Mouse (Mus musculus) hindbrain, embryonic 10.5 days (tissue): ENCODE data around the gene Wnk2. TPM values are rescaled to one million over a fixed set of nuclear protein-coding genes. Genes with fewer than 3 reads are reported as not detected.

Experiments used
- DNase-seq: peaks from one replicate; pipeline ENCODE4 v3.0.0-alpha.2; 2017; ENCODE audit warnings: low spot score
- H3K27ac ChIP-seq: fragments of 300-500 bp; sonication (generic); 2 replicates; pipeline ENCODE4 v1.5.1; 2016; ENCODE audit warnings: mild to moderate bottlenecking, moderate library complexity
- H3K27me3 ChIP-seq: fragments of 300-500 bp; sonication (generic); 2 replicates; pipeline ENCODE4 v1.6.1; 2016; ENCODE audit warnings: mild to moderate bottlenecking; ENCODE audit not compliant: poor library complexity, insufficient read depth, severe bottlenecking
- H3K36me3 ChIP-seq: fragments of 300-500 bp; sonication (generic); 2 replicates; pipeline ENCODE4 v1.6.1; 2016; ENCODE audit warnings: mild to moderate bottlenecking, moderate library complexity
- H3K4me1 ChIP-seq: fragments of 300-500 bp; sonication (generic); replicated peaks from 2 replicates; pipeline ENCODE4 v1.6.1; 2016; ENCODE audit warnings: mild to moderate bottlenecking
- H3K4me3 ChIP-seq: fragments of 300-500 bp; sonication (generic); 2 replicates; pipeline ENCODE4 v1.5.1; 2016; ENCODE audit warnings: mild to moderate bottlenecking, moderate library complexity
- H3K9me3 ChIP-seq: fragments of 300-500 bp; sonication (generic); 2 replicates; pipeline ENCODE4 v1.6.1; 2016; ENCODE audit warnings: mild to moderate bottlenecking, moderate library complexity
- whole genome bisulfite sequencing: fragments of 180-500 bp; shearing (Covaris S2); methylation state at CpG from one replicate; pipeline ENCODE4 v1.1.7; 2016; 5-methylcytosine and 5-hydroxymethylcytosine counted together
- polyA plus RNA-seq: library from polyadenylated mRNA; unstranded; fragments of >200 nt; fragmentation: Nextera tagmentation; extraction: Ambion mirVana; gene quantifications from 2 replicates; pipeline ENCODE4 v1.2.1, GENCODE M21; 2016

Wnk2 gene
- polyA plus RNA-seq, 1 experiment from 2014 or later, result 8.5 TPM

DNA sequence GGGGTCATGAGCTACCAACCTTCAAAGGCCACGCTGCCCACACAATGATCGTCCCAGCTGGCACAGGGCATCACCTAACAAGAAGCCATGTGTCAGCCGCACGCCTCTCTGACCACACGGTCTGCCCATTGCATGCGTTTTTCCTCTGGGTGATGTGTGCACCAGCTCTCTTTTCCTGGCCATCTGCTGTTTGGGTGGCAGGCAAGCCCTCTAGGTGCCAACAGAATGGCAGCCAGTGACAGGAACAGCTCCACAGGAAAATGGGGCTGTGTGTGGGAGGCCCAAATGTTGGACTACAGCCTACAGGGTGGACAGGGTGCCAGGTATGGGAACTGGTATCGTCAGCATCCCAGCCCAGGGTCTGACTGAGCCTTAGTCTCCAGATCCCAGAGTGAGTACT is 24.5 kb upstream of the Wnk2 start:
- 92% methylated on average over 7 of the region's 7 CpGs for WGBS
- peaks cover 16% of the 10 kb centered on the region for H3K27me3 ChIP-seq
- H3K36me3 ChIP-seq, result no peaks in the 10 kb centered on the region

DNA sequence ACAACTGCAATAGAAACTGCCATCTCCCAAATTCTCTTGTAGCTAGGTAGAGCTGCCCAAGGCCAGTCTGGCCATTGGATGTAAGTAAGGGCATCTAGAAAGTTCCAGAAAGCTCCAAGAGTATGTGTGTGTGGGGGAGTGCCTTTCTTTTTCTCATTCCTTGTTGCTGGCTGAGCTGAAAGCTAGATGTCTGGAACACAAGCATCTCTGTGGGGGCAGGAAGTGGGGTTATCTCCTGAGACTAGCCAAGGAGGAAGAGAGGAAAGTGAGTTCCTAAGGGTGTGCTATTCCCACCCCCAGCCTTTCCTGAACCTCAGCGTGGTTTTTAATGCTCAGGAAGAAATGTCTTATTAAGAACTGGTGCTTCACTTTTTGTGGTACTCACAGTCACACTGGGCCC is 23.9 kb upstream of the Wnk2 start:
- no peak for DNase-seq
- Histone ChIP-seq H3K27me3 (peaks cover 16% of the 10 kb centered on the region), H3K4me1 (peaks cover 13% of the 10 kb centered on the region), H3K36me3 (no peaks in the 10 kb centered on the region), H3K9me3 (no peaks in the 10 kb centered on the region), H3K4me3 (no peak overlapping the region), H3K27ac (no peak overlapping the region)
- 75% methylated on average over 1 of the region's 1 CpGs for WGBS

More for the DNA sequence above, 24.5 kb upstream of the Wnk2 start:
- peaks cover 13% of the 10 kb centered on the region for H3K4me1 ChIP-seq
- no peaks in the 10 kb centered on the region for H3K9me3 ChIP-seq
- no peak for DNase-seq
- H3K27ac ChIP-seq, result no peak overlapping the region
- H3K4me3 ChIP-seq, result no peak overlapping the region

DNA sequence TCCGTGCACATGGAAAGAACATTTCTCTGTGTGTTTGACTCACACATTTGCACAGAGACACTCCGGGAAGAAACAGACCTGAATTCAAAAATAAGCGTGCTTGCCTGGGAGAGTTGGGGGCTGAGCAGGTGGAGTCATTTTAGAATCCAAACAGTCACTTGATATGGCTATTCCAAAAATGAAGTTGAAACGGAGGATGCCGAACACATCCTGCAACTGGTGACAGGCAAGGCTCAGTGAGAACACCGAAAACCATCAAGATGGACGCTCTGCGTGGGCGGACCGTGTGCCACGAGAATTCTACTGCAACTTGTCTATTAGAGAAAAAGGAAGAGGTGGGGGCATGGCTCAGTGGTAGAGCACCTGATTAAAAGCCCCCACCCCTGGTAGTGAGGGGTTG is 22.8 kb upstream of the Wnk2 start:
- H3K27me3 ChIP-seq, result peaks cover 16% of the 10 kb centered on the region
- H3K9me3 ChIP-seq, result no peaks in the 10 kb centered on the region
- 90% methylated on average over 11 of the region's 11 CpGs for whole genome bisulfite sequencing
- DNase-seq, result no peak
- H3K27ac ChIP-seq, result no peak overlapping the region
- H3K4me3 ChIP-seq, result no peak overlapping the region
- no peaks in the 10 kb centered on the region for H3K36me3 ChIP-seq
- H3K4me1 ChIP-seq, result peaks cover 13% of the 10 kb centered on the region

DNA sequence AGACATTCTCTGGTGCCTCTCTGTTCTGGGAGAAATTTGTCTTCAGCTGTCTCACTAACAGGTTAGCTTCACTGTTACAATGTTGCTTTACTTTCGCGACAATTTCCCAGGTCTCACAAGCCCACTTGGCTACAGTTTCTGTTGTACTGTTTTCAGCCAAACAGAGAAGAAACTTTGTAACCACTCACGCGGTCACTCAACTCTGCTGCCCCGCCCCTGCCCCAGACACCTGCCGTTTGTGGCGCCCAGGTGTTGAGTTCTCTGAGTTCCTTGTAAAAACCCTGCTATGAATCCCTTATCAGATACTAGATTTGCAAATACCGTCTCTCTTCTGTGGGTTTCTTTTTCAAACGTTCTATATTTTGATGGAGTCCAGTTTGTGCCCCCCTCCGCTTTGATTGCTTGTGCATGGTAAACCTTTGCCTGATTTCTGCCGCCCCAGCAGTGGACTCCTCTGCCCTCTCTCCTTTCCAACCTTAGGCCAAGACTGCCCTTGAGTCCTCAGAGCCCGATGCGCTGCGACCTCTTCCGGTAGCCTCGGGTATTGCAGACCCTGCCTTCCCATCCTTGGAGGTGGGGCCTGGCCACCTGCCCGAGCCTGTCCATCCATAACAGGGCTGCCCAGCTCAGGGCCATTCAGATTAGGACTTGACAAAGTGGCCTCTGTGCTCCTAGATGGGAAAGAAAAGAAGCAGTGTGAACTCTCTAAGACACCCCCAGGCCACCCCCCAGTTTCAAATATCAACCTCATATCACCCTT is 21.8 kb upstream of the Wnk2 start:
- H3K27ac ChIP-seq, result no peak overlapping the region
- WGBS, result 17% methylated on average over 17 of the region's 17 CpGs
- DNase-seq, result peak; percentile 85
- peaks cover 13% of the 10 kb centered on the region for H3K4me1 ChIP-seq
- H3K9me3 ChIP-seq, result no peaks in the 10 kb centered on the region
- H3K4me3 ChIP-seq, result no peak overlapping the region
- H3K27me3 ChIP-seq, result peaks cover 16% of the 10 kb centered on the region
- no peaks in the 10 kb centered on the region for H3K36me3 ChIP-seq

DNA sequence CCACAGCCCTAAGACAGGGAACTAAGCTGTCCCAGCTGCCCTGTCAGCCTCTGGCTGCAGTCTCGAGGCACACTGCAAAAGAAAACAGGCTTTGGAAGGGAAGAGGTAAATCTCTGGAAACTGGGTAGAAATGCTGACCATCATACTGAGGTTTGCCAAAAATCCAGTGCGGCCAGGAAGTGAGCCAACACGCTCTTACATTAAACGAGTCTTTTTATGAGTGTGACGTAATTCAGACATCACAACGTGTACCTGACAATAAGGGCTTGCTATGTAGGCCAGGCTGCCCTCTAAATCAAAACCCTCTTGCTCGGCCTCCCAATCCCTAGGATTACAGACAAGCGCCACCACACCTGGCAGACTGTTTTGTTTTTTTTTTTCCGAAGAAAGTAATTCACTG is 19.3 kb upstream of the Wnk2 start:
- no peak overlapping the region for H3K4me3 ChIP-seq
- 81% methylated on average over 9 of the region's 9 CpGs for WGBS
- DNase-seq, result no peak

DNA sequence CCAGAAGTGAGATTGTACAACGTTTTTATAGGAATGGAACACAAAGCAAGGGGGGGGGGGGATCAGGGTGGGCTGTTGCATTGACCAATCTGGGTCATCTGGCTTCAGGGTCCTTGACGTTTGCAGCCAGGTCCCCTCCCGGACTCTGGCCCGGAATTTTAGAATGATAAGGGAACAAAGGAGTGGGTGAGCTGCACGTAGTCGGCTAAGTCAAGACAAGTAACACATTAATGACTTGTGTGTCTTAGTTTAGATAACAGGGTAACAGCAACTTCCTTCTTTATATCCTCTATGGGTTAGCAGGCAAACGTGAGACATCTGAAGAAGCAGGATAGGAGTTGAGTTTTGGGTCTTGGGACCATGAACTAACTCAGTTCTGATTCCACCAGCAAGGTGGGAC is 15.8 kb upstream of the Wnk2 start:
- no peak for DNase-seq
- no peaks in the 10 kb centered on the region for H3K9me3 ChIP-seq
- no peak overlapping the region for H3K27ac ChIP-seq
- no peak overlapping the region for H3K4me3 ChIP-seq
- no peaks in the 10 kb centered on the region for H3K4me1 ChIP-seq
- 81% methylated on average over 7 of the region's 7 CpGs for WGBS
- no peaks in the 10 kb centered on the region for H3K36me3 ChIP-seq
- H3K27me3 ChIP-seq, result no peaks in the 10 kb centered on the region

More for the DNA sequence above, 19.3 kb upstream of the Wnk2 start:
- Histone ChIP-seq H3K4me1 (peaks cover 1% of the 10 kb centered on the region; the same call in 1 of the 2 replicates), H3K27me3 (peaks cover 9% of the 10 kb centered on the region; the same call in 1 of the 2 replicates), H3K9me3 (no peaks in the 10 kb centered on the region), H3K36me3 (no peaks in the 10 kb centered on the region), H3K27ac (no peak overlapping the region)

DNA sequence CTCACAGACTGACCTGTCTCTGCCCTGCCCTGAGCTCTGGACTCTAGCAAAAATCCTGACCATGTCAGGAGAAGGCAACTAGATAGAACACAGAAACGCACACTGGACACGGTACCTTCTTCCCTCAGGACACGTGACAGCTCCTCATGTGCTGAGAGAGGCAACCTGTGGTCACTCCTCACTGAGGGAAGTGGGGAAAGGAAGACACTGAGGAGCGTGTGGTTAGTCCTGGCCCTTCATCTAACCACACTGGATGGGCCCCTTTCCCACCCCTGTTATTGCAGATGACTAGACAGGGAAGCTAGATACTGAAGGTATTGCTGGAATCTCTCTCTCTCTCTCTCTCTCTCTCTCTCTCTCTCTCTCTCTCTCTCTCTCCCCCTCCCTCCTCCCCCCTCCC is 14.9 kb upstream of the Wnk2 start:
- H3K9me3 ChIP-seq, result no peaks in the 10 kb centered on the region
- 87% methylated on average over 4 of the region's 4 CpGs for WGBS
- no peak overlapping the region for H3K27ac ChIP-seq
- H3K4me1 ChIP-seq, result no peaks in the 10 kb centered on the region
- H3K4me3 ChIP-seq, result no peak overlapping the region
- no peaks in the 10 kb centered on the region for H3K36me3 ChIP-seq
- DNase-seq, result no peak
- H3K27me3 ChIP-seq, result no peaks in the 10 kb centered on the region

DNA sequence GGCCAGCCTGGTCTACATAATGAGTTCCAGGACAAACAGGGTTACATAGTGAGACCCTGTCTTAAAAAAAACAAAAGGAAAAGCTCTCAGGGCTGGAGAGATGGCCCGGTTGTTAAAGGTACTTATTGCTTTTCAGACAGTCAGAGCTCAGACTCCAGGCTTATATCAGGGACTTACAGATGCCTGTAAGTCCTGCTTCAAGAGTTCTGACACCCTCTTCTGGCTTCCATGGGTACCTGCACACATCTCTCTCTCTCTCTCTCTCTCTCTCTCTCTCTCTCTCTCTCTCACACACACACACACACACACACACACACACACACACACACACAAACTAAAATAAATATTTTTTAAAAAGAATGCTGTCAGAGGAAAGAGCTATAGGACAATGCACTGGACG is 13.4 kb upstream of the Wnk2 start:
- no peak overlapping the region for H3K27ac ChIP-seq
- H3K4me1 ChIP-seq, result no peaks in the 10 kb centered on the region
- H3K4me3 ChIP-seq, result no peak overlapping the region
- DNase-seq, result no peak
- WGBS, result 70% methylated on average over 2 of the region's 2 CpGs
- 0 out of 2 replicates have a peak, but pooled peaks cover 5% of the 10 kb centered on the region for H3K9me3 ChIP-seq
- no peaks in the 10 kb centered on the region for H3K36me3 ChIP-seq
- H3K27me3 ChIP-seq, result no peaks in the 10 kb centered on the region

DNA sequence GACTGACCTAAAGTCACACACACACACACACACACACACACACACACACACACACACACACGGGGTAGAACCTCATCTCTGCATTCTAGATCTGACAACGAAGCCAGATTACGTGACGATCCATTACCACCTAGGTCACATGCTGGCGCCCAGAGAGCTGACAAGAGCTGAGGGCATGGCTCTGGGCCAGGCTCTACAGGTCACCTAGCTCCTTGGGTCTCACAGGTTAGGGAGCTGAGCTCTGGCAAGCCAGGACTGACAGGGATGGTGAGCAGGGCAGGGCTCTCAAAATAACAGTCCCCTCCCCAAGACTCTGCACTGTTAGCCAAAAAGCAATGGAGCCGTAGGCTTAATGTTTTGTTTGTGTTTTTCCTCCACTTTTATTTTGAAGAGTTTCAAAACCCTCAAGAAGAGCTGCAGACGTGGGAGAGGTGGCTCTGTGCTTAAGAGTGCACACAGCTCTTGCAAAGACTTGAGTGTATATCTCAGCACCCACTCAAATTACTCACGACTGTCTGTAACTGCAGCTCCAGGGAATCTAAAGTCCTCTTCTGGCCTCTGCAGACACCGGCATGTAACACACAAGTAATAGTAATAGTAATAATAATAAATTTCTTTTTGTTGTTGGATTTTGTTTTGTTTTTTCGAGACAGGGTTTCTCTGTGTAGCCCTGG is 10.4 kb upstream of the Wnk2 start:
- Histone ChIP-seq H3K27ac (no peak overlapping the region), H3K27me3 (no peaks in the 10 kb centered on the region), H3K36me3 (no peaks in the 10 kb centered on the region), H3K4me3 (no peak overlapping the region), H3K9me3 (0 out of 2 replicates have a peak, but pooled peaks cover 5% of the 10 kb centered on the region), H3K4me1 (no peaks in the 10 kb centered on the region)
- 84% methylated on average over 10 of the region's 10 CpGs for WGBS
- DNase-seq, result no peak

DNA sequence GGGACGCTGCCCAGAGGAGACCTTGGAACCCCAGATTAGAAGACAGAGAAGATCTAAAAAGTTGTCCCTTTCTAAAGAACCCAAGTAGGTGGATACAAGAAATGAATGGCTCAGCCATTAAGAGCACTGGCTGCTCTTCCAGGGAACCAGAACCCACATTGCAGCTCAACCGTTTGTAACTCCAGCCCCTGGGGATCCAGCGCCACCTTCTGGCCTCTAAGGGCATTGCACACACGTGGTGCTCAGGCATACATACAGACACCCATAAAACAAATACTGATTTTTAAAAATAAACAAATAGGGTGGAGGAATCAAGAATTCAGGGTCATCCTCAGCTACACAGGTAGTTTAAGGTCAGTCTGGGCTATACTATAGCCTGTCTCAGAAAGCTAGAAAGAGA is 8.8 kb upstream of the Wnk2 start:
- H3K4me3 ChIP-seq, result no peak overlapping the region
- H3K27ac ChIP-seq, result no peak overlapping the region
- no peak for DNase-seq
- H3K27me3 ChIP-seq, result no peaks in the 10 kb centered on the region
- no peaks in the 10 kb centered on the region for H3K4me1 ChIP-seq
- WGBS, result 76% methylated on average over 4 of the region's 4 CpGs
- no peaks in the 10 kb centered on the region for H3K36me3 ChIP-seq
- H3K9me3 ChIP-seq, result 0 out of 2 replicates have a peak, but pooled peaks cover 5% of the 10 kb centered on the region

DNA sequence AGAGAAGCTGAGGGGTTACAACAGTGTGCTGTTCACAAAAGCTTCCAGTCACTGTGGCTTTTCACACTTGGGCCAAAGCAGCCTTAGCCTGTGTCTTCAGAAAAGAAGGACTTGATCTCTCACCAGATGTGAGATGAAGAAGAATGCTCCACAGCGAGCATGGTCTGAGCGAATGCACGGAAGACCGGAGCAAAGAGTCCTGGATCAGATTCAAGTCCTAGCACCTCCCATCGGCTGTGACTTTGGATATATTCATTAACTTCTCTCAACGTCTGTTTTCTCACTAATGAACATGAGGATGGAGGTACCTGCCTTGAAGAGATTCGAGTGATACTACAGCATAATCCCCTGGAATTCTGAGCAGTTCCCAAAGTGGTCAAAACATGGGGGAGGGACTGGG is 6.8 kb upstream of the Wnk2 start:
- DNase-seq, result no peak
- Histone ChIP-seq H3K27me3 (peaks cover 16% of the 10 kb centered on the region), H3K4me1 (no peaks in the 10 kb centered on the region), H3K4me3 (no peak overlapping the region), H3K36me3 (no peaks in the 10 kb centered on the region), H3K9me3 (0 out of 2 replicates have a peak, but pooled peaks cover 5% of the 10 kb centered on the region), H3K27ac (no peak overlapping the region)
- WGBS, result 74% methylated on average over 7 of the region's 7 CpGs

DNA sequence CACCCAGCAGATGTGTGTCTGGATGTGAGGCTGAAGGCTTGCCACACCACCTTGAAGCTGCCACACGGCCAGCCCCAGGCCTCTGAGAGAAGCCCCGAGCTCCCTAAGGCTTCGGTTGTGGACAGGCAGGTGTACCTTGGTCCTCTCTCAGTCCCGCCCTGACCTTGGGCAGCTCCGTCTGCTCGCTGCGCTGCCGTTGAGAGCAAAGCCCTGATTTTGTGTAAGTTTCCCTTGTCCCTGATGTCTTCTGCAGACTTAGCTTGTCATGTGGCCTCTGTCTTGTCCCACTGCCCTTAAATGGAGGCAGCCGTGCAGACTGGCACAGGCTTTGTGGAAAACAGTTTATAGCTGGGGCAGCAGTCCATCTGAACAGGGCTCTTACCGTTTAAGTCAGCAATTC is 6.2 kb upstream of the Wnk2 start:
- Histone ChIP-seq H3K27me3 (peaks cover 22% of the 10 kb centered on the region), H3K4me1 (no peaks in the 10 kb centered on the region), H3K27ac (no peak overlapping the region), H3K36me3 (no peaks in the 10 kb centered on the region), H3K9me3 (0 out of 2 replicates have a peak, but pooled peaks cover 5% of the 10 kb centered on the region), H3K4me3 (no peak overlapping the region)
- no peak for DNase-seq
- 83% methylated on average over 10 of the region's 10 CpGs for WGBS

DNA sequence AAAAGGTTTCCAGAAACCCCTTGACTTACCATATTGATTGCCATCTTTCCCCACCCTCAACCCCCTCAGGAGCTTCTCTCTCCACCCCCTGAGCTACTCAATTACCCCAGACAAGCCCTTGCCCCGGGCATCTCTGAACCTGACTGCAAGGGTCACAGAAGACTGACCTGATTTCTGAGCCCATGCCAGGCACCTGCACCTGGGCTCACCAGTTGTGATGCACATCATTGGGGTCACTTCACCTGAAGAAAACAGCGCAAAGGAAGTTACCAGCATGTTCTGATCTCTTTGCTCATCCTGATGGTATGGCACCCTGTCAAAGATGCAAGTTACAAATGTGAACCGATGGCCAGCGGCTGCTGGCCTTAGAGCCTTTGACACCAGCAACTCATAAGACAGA is 873 bp upstream of the Wnk2 start:
- H3K4me3 ChIP-seq, result no peak overlapping the region
- peaks cover 75% of the 10 kb centered on the region for H3K27me3 ChIP-seq
- no peaks in the 10 kb centered on the region for H3K36me3 ChIP-seq
- peaks cover 47% of the 10 kb centered on the region for H3K4me1 ChIP-seq
- H3K27ac ChIP-seq, result no peak overlapping the region
- no peak for DNase-seq
- 70% methylated on average over 4 of the region's 4 CpGs for WGBS
- no peaks in the 10 kb centered on the region for H3K9me3 ChIP-seq
